Mouse (Mus musculus) E14TG2a.4 (cell line): ENCODE measurements at regions not wholly inside any gene's neighbourhood (a gene's known extent, or its start where the extent isn't known, plus 50 kb on each side); places are given as distances from the start of the nearest gene placed in this dataset.

ENCODE experiments used
- CTCF ChIP-seq: conservative IDR thresholded peaks from 2 replicates; pipeline ENCODE4 v1.5.1; 2014; ENCODE audit warnings: low read length
- NANOG ChIP-seq: IDR thresholded peaks from 2 replicates; pipeline ENCODE4 v1.6.1; 2014; ENCODE audit warnings: borderline replicate concordance, low read length, mixed read lengths
- POU5F1 ChIP-seq: IDR thresholded peaks from 2 replicates; pipeline ENCODE4 v1.6.1; 2014; ENCODE audit warnings: low read length, borderline replicate concordance

DNA sequence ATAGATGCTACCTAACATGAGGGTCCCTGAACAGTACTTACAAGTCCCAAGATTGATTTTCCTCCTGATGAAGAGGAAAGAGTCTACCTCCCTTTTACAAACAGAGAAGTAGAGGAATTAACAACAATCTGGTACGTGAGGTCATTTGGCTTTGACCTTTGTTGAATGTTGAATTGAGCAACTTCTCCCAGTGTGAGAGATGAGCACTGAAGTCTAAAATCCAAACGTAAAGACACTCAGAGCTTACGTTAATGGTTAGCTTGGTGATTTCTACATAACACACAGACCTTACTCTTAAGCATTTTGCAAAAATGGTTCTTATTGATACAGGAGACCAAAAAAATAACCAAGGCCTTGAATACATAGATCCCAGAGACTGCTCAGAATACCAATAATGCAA lies 165.1 kb downstream of the Tmx1 start:
- TF ChIP-seq CTCF (no peak), NANOG (no peak), POU5F1 (no peak)
